Mouse (Mus musculus) cerebellum, postnatal 36 days (tissue): ENCODE measurements around the gene Syndig1.

ENCODE experiments used
- DNase-seq, 2 experiments: peaks; one replicate each; pipeline ENCODE4 v3.0.0; 2021 to 2022; ENCODE audit warnings: mixed read lengths in 2 of 2

Gene Syndig1

GRCm38 (mm10) chr2:149828911-149829310 lies at the start of gene Syndig1:
Gene Syndig1 (plus strand): TSS chr2:149829211.
- DNase-seq, result no peak

GRCm38 (mm10) chr2:149798613-149799012 lies 30.4 kb upstream of the Syndig1 start:
- no peak for DNase-seq

- no peak for DNase-seq
Observed at GRCm38 (mm10) chr2:149804599-149805140, 24.3 kb upstream of the Syndig1 start.

GRCm38 (mm10) chr2:149805256-149805655 lies 23.8 kb upstream of the Syndig1 start:
- no peak for DNase-seq

- peak in 1 of 2 experiments; percentile 3 for DNase-seq
Observed at GRCm38 (mm10) chr2:149812899-149813298, 16.1 kb upstream of the Syndig1 start.

- DNase-seq, result no peak
Observed at GRCm38 (mm10) chr2:149818395-149818794, 10.6 kb upstream of the Syndig1 start.

GRCm38 (mm10) chr2:149819751-149820150 lies 9.3 kb upstream of the Syndig1 start:
- DNase-seq, result no peak

- DNase-seq, result no peak
Observed at GRCm38 (mm10) chr2:149820201-149820600, 8.8 kb upstream of the Syndig1 start.

GRCm38 (mm10) chr2:149829955-149830535 lies 1.0 kb downstream of the Syndig1 start:
- peak; percentile 55 to 58 for DNase-seq

GRCm38 (mm10) chr2:149830536-149831458 lies 1.8 kb downstream of the Syndig1 start, which contains the start of gene C530025M09Rik:
Gene C530025M09Rik (minus strand): TSS chr2:149831213.
- DNase-seq, result peak; percentile 73 to 74

- DNase-seq, result peak; percentile 55 to 67
Observed at GRCm38 (mm10) chr2:149831459-149832245, 2.6 kb downstream of the Syndig1 start.

- DNase-seq, result peak; percentile 6 to 23
Observed at GRCm38 (mm10) chr2:149832301-149832700, 3.3 kb downstream of the Syndig1 start.

GRCm38 (mm10) chr2:149835091-149835490 lies 6.1 kb downstream of the Syndig1 start:
- DNase-seq, result no peak

GRCm38 (mm10) chr2:149836471-149837135 lies 7.6 kb downstream of the Syndig1 start:
- DNase-seq, result no peak

- DNase-seq, result peak; percentile 62 to 63
Observed at GRCm38 (mm10) chr2:149839666-149840065, 10.7 kb downstream of the Syndig1 start.

GRCm38 (mm10) chr2:149844575-149844974 lies 15.6 kb downstream of the Syndig1 start:
- DNase-seq, result no peak

- no peak for DNase-seq
Observed at GRCm38 (mm10) chr2:149848778-149849177, 19.8 kb downstream of the Syndig1 start.

GRCm38 (mm10) chr2:149861002-149861401 lies 32.0 kb downstream of the Syndig1 start:
- DNase-seq, result peak in 1 of 2 experiments; percentile 13

- DNase-seq, result no peak
Observed at GRCm38 (mm10) chr2:149865914-149866435, 37.0 kb downstream of the Syndig1 start.

- DNase-seq, result no peak
Observed at GRCm38 (mm10) chr2:149870496-149870895, 41.5 kb downstream of the Syndig1 start.

GRCm38 (mm10) chr2:149872496-149872895 lies 43.5 kb downstream of the Syndig1 start:
- no peak for DNase-seq

- peak; percentile 54 to 67 for DNase-seq
Observed at GRCm38 (mm10) chr2:149873346-149873745, 44.3 kb downstream of the Syndig1 start.
